22 mouse cellular contexts compared by ENCODE assay signal in the genomic region with DNA sequence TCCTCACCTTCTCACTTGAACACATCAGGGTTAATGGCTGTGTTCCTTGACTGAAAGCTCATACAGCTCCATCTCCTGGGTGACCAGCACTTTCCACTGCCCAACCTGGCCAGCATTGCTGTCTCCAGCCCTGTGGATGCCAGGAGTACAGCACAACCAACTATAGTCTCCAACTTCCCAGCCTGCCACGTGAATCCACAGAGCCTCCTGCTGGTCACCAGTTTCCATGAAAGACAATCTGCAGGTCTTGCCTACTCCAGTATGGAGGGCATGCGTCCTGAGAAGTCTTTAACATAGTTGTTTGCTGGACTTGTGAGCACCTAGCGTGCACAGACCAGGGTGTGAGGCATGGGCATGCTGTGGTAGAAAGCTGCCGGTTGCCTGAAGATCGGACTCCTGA.
A peak's percentile ranks its signal among the peaks of the same experiment; 100 is the strongest.
DNase-seq lines count a peak whose midpoint lies in the region; ATAC-seq and TF ChIP-seq lines count a peak whose summit lies in the region.
"Had no signal": no experiment of that assay in that cellular context is flagged by ENCODE, and none has a peak within 500 bp of the region (broad histone marks: within the 10 kb centered on the region; RNA-seq: fewer than 3 reads in every experiment).

No protein-coding gene starts in this region.

- no peaks in the 10 kb centered on the region for H3K27me3 ChIP-seq in heart, embryonic 12.5 days (replicated peaks)
- no peaks in the 10 kb centered on the region for H3K27me3 ChIP-seq in testis, adult 2 months (ENCODE audit: control insufficient read depth, insufficient read depth, low read length)
- no peaks in the 10 kb centered on the region for H3K27me3 ChIP-seq in intestine, postnatal 0 days (replicated peaks; ENCODE audit: control insufficient read depth, insufficient read depth, low read length)
- H3K27me3 ChIP-seq: forebrain, embryonic 15.5 days; intestine, embryonic 15.5 days; neural tube, embryonic 15.5 days had no signal

- no peaks in the 10 kb centered on the region for H3K36me3 ChIP-seq in heart, embryonic 12.5 days
- H3K36me3 ChIP-seq in testis, adult 2 months (ENCODE audit: control insufficient read depth, insufficient read depth, low read length), result no peaks in the 10 kb centered on the region; the same call in 1 of the 2 replicates
- no peaks in the 10 kb centered on the region for H3K36me3 ChIP-seq in intestine, postnatal 0 days (ENCODE audit: control insufficient read depth, insufficient read depth)
- H3K36me3 ChIP-seq: embryonic facial prominence, embryonic 10.5 days; forebrain, embryonic 15.5 days; intestine, embryonic 15.5 days; midbrain, embryonic 10.5 days; neural tube, embryonic 15.5 days had no signal

- no peak overlapping the region for H3K4me2 ChIP-seq in heart, embryonic 12.5 days
- H3K4me2 ChIP-seq in intestine, postnatal 0 days (replicated peaks; ENCODE audit: low read depth), result no peak overlapping the region
- H3K4me2 ChIP-seq: forebrain, embryonic 15.5 days; intestine, embryonic 15.5 days; neural tube, embryonic 15.5 days had no signal

- no peak for ATAC-seq in heart, embryonic 12.5 days (ENCODE audit: insufficient number of reproducible peaks, low FRiP score)
- ATAC-seq in monocyte, adult 5-6 weeks (replicated peaks; ENCODE audit: insufficient number of reproducible peaks, low FRiP score, low TSS enrichment, poor library complexity, severe bottlenecking), result no peak
- ATAC-seq in intestine, postnatal 0 days, result no peak
- ATAC-seq: forebrain, embryonic 15.5 days; hindbrain, embryonic 16.5 days; intestine, embryonic 15.5 days had no signal

- 86% methylated on average over 5 of the region's 5 CpGs for WGBS in heart, embryonic 12.5 days
- 90% methylated on average over 5 of the region's 5 CpGs for WGBS in intestine, postnatal 0 days

- no peak overlapping the region for H3K4me3 ChIP-seq in heart, embryonic 12.5 days
- H3K4me3 ChIP-seq in testis, adult 2 months (ENCODE audit: control insufficient read depth, low read depth, low read length), result peak overlapping the region; percentile 84
- no peak overlapping the region for H3K4me3 ChIP-seq in intestine, postnatal 0 days (ENCODE audit: low read depth, low read length)
- H3K4me3 ChIP-seq: embryonic facial prominence, embryonic 10.5 days; forebrain, embryonic 15.5 days; intestine, embryonic 15.5 days; midbrain, embryonic 10.5 days; neural tube, embryonic 15.5 days had no signal

- DNase-seq in heart, postnatal 4 days, result peak; percentile 7
- no peak for DNase-seq in testis, postnatal 14 days (ENCODE audit: low spot score)
- peak; percentile 10 to 24 for DNase-seq in adrenal gland, adult 18-20 months (ENCODE audit: low spot score in 2 of 2)
- DNase-seq in adrenal gland, postnatal 36 days, result peak; percentile 45 to 53
- DNase-seq: cerebellum, adult 11-12 months; cerebellum, postnatal 10 days; gastrocnemius, postnatal 25 days; heart, adult 18-20 months; heart, postnatal 36 days; kidney, adult 9 months; kidney, postnatal 14 days; layer of hippocampus, postnatal 36 days had no signal

- H3K9ac ChIP-seq in heart, embryonic 12.5 days, result no peak overlapping the region
- H3K9ac ChIP-seq in intestine, postnatal 0 days (ENCODE audit: low read depth, low read length), result no peak overlapping the region
- H3K9ac ChIP-seq: forebrain, embryonic 15.5 days; intestine, embryonic 15.5 days; neural tube, embryonic 15.5 days had no signal

- H3K9me3 ChIP-seq in heart, embryonic 12.5 days (replicated peaks), result no peaks in the 10 kb centered on the region
- no peaks in the 10 kb centered on the region for H3K9me3 ChIP-seq in intestine, postnatal 0 days (ENCODE audit: control insufficient read depth)
- H3K9me3 ChIP-seq: embryonic facial prominence, embryonic 10.5 days; forebrain, embryonic 15.5 days; intestine, embryonic 15.5 days; midbrain, embryonic 10.5 days; neural tube, embryonic 15.5 days had no signal

- TF ChIP-seq POLR2A in testis, adult 2 months (IDR thresholded peaks at IDR 0.05; ENCODE audit: control insufficient read depth, low read depth, low read length), result no peak

- no peaks in the 10 kb centered on the region for H3K4me1 ChIP-seq in heart, embryonic 12.5 days (replicated peaks)
- H3K4me1 ChIP-seq in testis, adult 2 months (ENCODE audit: control insufficient read depth, insufficient read depth, low read length), result peaks cover 2% of the 10 kb centered on the region; the same call in 1 of the 2 replicates
- no peaks in the 10 kb centered on the region for H3K4me1 ChIP-seq in intestine, postnatal 0 days (replicated peaks; ENCODE audit: control insufficient read depth, insufficient read depth, low read length)
- H3K4me1 ChIP-seq: embryonic facial prominence, embryonic 10.5 days; forebrain, embryonic 15.5 days; intestine, embryonic 15.5 days; midbrain, embryonic 10.5 days; neural tube, embryonic 15.5 days had no signal

- TF ChIP-seq CTCF in testis, adult 2 months (IDR thresholded peaks at IDR 0.05; ENCODE audit: control insufficient read depth, insufficient read depth, insufficient replicate concordance, low read depth, low read length), result no peak
- TF ChIP-seq CTCF in intestine, postnatal 0 days (IDR thresholded peaks at IDR 0.05; ENCODE audit: low read depth), result no peak

- H3K27ac ChIP-seq in heart, embryonic 12.5 days (ENCODE audit: poor library complexity, severe bottlenecking), result no peak overlapping the region
- H3K27ac ChIP-seq in testis, adult 2 months (ENCODE audit: control insufficient read depth, insufficient read depth, low read depth, low read length), result peak overlapping the region; percentile 85
- no peak overlapping the region for H3K27ac ChIP-seq in intestine, postnatal 0 days (ENCODE audit: low read depth, low read length)
- H3K27ac ChIP-seq: embryonic facial prominence, embryonic 10.5 days; forebrain, embryonic 15.5 days; intestine, embryonic 15.5 days; midbrain, embryonic 10.5 days; neural tube, embryonic 15.5 days had no signal
